Mouse (Mus musculus) embryo, embryonic 9.5 days (tissue): Measurements from ENCODE around the gene Fn1.

Source experiments
- DNase-seq: peaks from one replicate; pipeline ENCODE4 v3.0.0-alpha.2; 2017; ENCODE audit errors: extremely low spot score

Gene Fn1

DNA sequence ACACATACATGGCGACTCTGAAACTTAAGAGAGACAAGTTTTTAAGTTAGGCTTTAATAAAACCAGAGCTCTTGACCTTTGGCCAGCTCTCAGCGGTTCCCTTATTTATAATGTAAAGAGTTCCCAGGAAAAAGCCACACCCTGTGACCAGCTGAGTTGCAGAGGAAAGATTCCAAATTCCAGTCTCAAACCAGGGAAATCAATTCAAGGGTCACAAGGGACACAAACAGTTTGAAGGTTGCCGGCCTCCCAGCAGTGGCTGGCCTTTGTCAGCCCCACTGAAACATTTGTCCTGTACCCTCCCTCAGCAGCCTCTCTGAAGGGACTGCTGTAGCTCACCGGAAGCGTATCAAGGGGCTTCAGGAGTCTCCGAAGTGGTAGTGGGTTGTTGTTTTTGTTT lies 2.3 kb downstream of the Fn1 start:
- DNase-seq = no peak

- no peak for DNase-seq
Observed at GRCm38 (mm10) chr1:71648166-71648565, 4.8 kb downstream of the Fn1 start.

DNA sequence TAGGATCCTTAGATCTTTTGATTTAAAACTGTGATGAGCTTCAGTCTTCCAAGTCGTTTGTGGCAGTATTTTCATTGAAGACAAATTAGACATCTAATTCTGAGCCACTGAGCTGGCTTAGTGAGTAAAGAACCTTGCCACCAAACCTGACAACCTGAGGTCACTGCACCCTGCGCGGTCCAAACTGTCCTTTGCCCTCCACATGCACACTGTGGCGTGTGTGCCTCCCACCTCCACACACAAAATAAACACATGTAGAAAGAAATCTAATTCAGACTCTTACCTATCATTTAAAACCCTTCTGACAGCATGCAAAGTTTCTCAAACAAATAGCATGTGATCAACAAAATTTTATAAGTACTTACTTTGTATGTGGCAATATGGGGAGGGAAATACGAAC lies 6.2 kb downstream of the Fn1 start:
- DNase-seq = no peak

DNA sequence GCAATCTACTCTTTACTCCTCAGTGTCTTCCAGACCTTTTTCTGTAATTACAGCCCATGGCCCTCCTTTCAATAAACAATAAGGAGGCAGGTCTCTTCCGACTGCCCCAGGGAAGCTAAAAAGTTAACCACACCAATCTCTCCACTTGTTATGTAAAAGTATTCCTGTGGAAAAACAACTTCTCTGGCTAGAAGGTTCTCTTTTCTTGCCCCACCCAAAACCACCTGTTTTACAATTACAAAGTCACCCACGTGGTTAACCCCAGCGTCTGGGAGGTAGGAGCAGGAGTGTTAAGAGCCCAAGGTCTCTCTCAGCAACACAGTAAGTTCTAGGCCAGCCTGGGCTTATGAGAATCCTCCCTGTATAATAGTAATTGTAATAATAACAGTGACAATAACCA lies 7.0 kb downstream of the Fn1 start:
- DNase-seq = no peak

DNA sequence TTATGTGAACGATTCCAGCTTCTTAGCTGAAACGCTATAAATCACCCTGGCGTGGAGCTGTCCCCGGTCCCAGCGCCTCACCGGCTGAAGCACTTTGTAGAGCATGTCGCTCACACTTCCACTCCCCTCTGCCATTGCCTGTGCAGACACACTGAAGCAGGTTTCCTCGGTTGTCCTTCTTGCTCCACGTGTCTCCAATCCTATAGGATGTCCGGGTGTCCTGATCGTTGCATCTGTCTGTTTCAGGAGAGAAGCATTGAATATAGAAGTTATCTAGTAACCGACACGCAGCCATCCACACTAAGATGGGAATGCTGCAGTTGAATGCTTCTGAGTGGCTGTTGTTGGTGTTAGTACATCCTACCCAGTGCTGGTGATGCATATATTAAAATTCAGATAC lies 7.5 kb downstream of the Fn1 start:
- DNase-seq = no peak

DNA sequence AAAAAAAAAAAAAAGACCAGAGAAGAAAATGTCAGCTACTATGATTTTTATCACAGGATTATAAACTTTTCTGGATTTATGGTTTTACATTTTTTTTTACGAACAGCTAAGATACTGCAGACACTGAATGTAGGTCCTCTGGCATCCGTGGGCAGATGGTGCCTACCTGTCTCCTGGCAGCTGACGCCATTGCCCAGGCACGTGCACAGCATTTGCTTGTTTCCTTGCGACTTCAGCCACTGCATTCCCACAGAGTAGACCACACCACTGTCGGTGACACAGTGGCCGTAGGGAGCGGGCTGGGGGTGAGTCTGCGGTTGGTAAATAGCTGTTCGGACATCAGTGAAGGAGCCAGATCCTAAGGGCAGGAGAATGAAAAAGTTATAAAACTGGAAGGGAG lies 10.2 kb downstream of the Fn1 start:
- DNase-seq = no peak

GRCm38 (mm10) chr1:71641206-71641605 lies 11.8 kb downstream of the Fn1 start:
- DNase-seq = no peak

GRCm38 (mm10) chr1:71640157-71640556 lies 12.8 kb downstream of the Fn1 start:
- DNase-seq = no peak

GRCm38 (mm10) chr1:71636665-71637064 lies 16.3 kb downstream of the Fn1 start:
- DNase-seq = no peak

DNA sequence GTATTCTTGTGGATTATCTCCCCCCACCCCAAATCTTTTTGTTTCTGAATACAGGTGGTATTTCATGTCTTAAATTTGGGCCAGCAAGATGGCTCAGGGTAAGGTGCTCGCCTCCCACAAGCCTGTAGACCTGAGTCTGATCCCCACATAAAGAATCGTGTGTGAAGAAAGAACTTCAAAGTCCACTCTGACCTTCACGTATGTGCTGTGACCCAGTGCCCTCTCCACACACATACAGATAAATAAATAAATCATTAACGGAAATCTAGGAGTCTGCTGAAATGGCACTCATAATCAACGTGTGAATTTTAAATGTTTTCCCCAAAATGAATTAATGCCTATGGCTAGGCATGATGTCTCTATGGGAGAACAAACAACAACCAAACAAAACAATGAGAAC lies 16.9 kb downstream of the Fn1 start:
- no peak for DNase-seq

- no peak for DNase-seq
Observed at GRCm38 (mm10) chr1:71635101-71636014, 17.6 kb downstream of the Fn1 start.

GRCm38 (mm10) chr1:71634471-71634981 lies 18.5 kb downstream of the Fn1 start:
- no peak for DNase-seq

DNA sequence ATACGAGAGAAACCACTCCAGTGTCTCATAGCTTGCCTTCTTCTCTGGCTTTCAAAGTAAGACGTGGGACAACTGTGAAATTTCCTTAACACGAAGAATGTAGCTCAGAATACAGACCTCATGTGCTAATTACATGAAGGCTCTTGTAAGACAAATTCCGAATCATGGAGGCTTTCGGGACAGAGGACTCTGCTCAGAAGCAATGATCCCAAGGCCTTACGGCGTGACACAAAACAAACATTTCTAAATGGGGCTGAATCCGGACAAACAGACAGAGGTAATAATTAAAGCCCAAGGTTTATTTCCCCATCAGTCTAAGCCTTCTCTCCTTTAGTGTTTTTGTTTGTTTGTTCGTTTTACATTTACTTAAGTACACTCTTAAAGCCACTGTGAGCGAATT lies 20.6 kb downstream of the Fn1 start:
- DNase-seq = no peak

DNA sequence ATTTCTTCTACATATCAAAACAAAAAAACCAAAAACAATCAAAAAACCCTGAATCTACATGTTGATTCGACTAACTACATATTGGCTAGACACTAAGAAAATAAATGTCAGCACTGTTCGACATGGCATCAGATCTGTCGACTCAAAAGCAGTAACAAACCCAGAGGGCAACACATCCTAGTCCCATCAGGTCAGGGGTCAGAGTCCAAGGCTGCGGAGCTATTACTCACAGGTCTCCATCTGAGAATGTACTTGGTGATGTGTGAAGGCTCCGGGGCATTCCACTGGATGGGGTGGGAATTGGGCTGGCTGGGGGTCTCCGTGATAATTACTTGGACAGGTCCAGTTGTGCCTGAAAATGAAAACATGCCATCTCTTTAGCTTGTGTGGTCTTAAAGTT lies 21.2 kb downstream of the Fn1 start:
- no peak for DNase-seq

- DNase-seq = no peak
Observed at GRCm38 (mm10) chr1:71630243-71630642, 22.8 kb downstream of the Fn1 start.

DNA sequence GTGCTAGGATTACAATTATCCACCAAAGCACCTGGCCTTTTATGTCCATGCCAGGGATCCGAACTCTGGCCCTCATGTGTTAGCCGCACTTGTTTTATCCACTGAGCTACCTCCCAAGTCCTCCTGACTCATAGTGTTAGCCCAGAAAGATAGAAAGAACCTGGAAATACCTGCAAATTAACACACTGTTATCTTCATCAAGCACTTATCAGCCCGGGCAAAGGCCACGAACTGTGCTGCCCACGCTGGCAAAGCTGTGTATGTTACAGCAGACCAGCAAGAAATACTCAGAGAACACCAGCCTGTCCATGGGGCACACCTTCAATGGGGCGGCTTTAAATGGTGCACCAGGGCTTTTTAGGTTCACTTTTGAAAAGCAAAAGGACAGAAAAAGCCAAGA lies 29.4 kb downstream of the Fn1 start:
- no peak for DNase-seq

DNA sequence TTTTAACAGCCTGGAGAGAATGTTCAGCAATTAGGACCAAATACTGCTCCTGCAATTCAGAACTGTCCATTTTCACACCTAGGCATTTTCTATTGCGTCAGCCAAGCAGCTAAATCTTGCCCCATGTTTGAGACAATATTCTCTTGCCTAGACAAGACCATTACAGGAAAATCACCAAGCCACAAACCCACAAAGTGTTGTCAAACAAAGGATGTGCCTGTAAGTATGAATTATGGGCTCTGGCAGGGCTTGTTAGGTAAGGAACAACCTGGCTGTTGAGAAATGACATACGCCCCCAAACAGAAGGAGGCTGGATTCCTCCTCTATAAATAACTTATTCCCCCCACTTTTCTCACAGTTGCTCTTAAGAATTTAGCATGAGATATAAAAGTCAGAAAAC lies 31.5 kb downstream of the Fn1 start:
- DNase-seq = no peak

GRCm38 (mm10) chr1:71614545-71615246 lies 38.3 kb downstream of the Fn1 start:
- DNase-seq = no peak

GRCm38 (mm10) chr1:71612256-71612655 lies 40.7 kb downstream of the Fn1 start:
- no peak for DNase-seq

DNA sequence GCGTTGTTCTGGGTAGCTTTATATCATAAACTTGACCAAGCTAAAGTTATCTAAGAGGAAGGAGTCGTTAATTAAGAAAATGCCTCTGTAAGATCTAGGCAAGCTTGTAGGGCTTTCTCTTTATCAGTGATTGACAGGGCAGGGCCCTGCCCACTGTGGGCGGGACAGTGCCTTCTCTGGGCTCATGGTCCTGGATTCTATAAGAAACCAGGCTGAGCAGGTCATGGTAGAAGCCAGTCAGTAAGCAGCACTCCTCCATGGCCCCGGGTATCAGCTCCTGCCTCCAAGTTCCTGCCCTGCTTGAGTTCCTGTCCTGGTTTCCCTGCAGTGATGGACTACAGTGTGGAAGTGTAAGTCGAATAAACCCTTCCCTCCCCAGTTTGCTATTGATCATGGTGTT lies 43.1 kb downstream of the Fn1 start:
- DNase-seq = no peak

- DNase-seq = no peak
Observed at GRCm38 (mm10) chr1:71609057-71609775, 43.8 kb downstream of the Fn1 start.

GRCm38 (mm10) chr1:71606600-71607325 lies 46.2 kb downstream of the Fn1 start:
- DNase-seq = no peak
